Mouse (Mus musculus) megakaryocyte, embryonic 14.5 days (primary cell): Measurements from ENCODE around the gene Crot.

Experiments
- FLI1 ChIP-seq: IDR thresholded peaks from 2 replicates; pipeline ENCODE4 v1.6.1; 2012; ENCODE audit warnings: low read length, inconsistent platforms, mixed read lengths
- GATA1 ChIP-seq: IDR thresholded peaks from 3 replicates; pipeline ENCODE4 v1.6.1; 2012; ENCODE audit warnings: mixed read lengths, low read length, inconsistent platforms, borderline replicate concordance

DNA sequence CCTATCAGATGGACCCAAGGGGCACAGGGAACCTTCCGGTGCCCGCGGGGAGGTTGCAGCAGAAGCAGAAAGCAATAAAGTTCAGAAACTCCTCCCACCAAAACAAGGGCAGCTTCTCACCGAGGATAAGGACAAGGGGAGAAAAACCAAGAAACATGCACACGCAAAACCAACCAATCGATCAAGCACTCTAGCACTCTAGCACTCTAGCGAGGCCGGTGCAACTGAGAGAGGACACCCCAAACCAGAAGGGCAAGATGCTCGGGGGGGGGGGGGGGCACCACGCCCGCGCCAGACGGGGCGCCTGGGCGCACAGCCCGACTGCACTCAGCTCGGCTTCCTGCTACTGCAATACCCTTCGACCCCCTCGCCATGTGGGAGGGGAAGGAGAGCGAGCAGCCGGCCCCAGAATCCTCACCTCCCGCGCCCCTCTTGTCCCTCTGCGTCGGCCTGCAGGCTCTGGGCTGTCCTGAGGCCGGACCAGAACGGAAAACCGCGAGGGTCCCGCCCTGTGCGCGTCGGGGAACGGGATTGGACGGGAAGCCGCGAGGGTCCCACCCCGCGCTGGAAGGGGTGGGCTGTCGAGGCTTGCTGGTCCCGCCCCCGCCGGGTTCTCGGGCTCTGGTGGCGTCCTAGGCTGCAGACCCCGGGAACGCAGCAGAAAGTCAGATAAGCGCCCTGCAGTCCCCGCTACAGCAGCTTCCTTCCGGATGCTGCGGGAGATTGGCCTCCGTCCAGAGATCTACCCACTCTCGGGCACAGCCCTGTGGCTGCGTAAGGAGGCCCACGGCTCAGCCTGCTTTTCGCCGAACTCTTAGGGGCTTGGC is at the start of gene Crot:
- TF ChIP-seq GATA1: no peak
- TF ChIP-seq FLI1: no peak
